Mouse (Mus musculus) limb, embryonic 10.5 days (tissue): ENCODE data around the gene Taar1. TPM values are rescaled to one million over a fixed set of nuclear protein-coding genes. Genes with fewer than 3 reads are reported as not detected.

ENCODE experiments used
- DNase-seq: peaks from one replicate; pipeline ENCODE4 v3.0.0-alpha.2; 2017; ENCODE audit warnings: low spot score
- H3K27ac ChIP-seq: fragments of 300-500 bp; sonication (generic); 2 replicates; pipeline ENCODE4 v1.5.1; 2016; ENCODE audit warnings: mild to moderate bottlenecking
- H3K27me3 ChIP-seq: fragments of 300-500 bp; sonication (generic); 2 replicates; pipeline ENCODE4 v1.6.1; 2016; ENCODE audit warnings: low read depth, mild to moderate bottlenecking; ENCODE audit not compliant: poor library complexity, severe bottlenecking
- H3K36me3 ChIP-seq: fragments of 300-500 bp; sonication (generic); 2 replicates; pipeline ENCODE4 v1.6.1; 2016; ENCODE audit warnings: mild to moderate bottlenecking, moderate library complexity
- H3K4me1 ChIP-seq: fragments of 300-500 bp; sonication (generic); 2 replicates; pipeline ENCODE4 v1.6.1; 2016
- H3K4me3 ChIP-seq: fragments of 300-500 bp; sonication (generic); 2 replicates; pipeline ENCODE4 v1.5.1; 2016; ENCODE audit warnings: mild to moderate bottlenecking, moderate library complexity
- H3K9me3 ChIP-seq: fragments of 300-500 bp; sonication (generic); replicated peaks from 2 replicates; pipeline ENCODE4 v1.6.1; 2016; ENCODE audit warnings: mild to moderate bottlenecking
- WGBS: fragments of 180-500 bp; shearing (Covaris S2); methylation state at CpG from one replicate; pipeline ENCODE4 v1.1.7; 2016; 5-methylcytosine and 5-hydroxymethylcytosine counted together
- polyA plus RNA-seq: library from polyadenylated mRNA; unstranded; fragments of >200 nt; fragmentation: Nextera tagmentation; extraction: Ambion mirVana; gene quantifications from 2 replicates; pipeline ENCODE4 v1.2.1, GENCODE M21; 2016

Gene Taar1
- polyA plus RNA-seq = not detected in 2 replicates

DNA sequence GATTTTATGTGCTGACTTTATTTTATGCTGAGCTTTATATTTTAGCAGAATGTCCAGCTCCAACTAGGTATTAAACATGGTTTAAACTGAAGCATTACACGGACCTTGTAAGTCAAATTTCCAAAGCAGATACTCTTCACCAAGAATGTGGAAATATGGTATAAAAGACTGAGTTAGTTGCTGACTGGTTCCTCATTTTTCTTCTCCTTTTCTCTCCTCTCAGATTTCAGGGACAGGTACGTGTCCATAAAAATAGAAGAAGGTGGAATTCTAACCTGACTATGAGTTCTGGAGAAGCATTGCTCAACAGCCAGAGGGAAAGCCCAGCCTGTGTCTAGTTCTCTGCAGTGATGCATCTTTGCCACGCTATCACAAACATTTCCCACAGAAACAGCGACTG, at the start of gene Taar1:
Gene Taar1 (plus strand): TSS at position 301 of the 400 bp plus-strand sequence.
- Histone ChIP-seq H3K4me3 (no peak within 1 kb of the TSS), H3K4me1 (no peaks in the 10 kb centered on the region), H3K27me3 (no peaks in the 10 kb centered on the region), H3K36me3 (no peaks in the 10 kb centered on the region), H3K27ac (no peak within 1 kb of the TSS), H3K9me3 (no peaks in the 10 kb centered on the region)
- 87% methylated on average over 4 of the region's 4 CpGs for WGBS
- no peak for DNase-seq

DNA sequence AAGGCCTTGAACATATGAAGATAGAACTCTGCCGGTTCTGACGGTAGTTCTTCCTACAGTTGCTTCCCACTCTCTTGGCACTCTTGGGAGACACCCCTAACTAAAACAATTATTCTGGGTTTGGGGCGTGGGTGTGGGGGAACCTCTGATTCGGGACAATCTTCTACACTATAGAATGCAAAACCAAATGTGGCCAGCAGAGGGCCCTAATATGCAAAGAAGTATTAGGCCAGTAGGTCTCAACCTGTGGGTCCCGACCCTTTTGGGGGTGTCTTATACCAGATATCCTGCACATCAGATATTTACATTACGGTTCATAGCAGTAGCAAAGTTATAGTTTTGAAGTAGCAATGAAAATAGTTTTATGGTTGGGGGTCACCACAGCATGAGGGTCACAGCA, 39.5 kb upstream of the Taar1 start:
- Histone ChIP-seq H3K27ac (no peak overlapping the region), H3K9me3 (no peaks in the 10 kb centered on the region), H3K36me3 (no peaks in the 10 kb centered on the region), H3K4me3 (no peak overlapping the region), H3K4me1 (no peaks in the 10 kb centered on the region), H3K27me3 (no peaks in the 10 kb centered on the region)
- DNase-seq = no peak
- 93% methylated on average over 6 of the region's 6 CpGs for WGBS

DNA sequence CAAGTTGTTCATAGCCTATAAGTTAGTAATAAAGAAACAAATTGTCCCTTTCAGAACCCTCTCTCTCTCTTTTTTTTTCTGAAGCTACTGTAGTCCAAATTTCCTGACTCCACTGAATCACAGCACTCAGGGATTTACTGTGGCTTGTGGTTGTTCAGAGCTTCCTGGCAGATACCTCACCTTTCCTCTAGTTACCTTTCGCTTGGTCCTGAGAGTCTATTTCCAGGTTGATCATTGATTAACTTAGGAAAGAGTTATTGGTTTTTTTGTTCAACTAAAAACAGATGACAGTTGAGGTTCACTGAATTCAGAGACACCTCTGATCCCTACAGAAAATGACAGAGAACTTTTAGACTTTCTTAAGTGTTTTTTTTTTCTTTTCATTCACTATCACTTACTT, 35.2 kb upstream of the Taar1 start:
- Histone ChIP-seq H3K36me3 (no peaks in the 10 kb centered on the region), H3K4me1 (no peaks in the 10 kb centered on the region), H3K27me3 (no peaks in the 10 kb centered on the region), H3K27ac (no peak overlapping the region), H3K4me3 (no peak overlapping the region), H3K9me3 (no peaks in the 10 kb centered on the region)
- no peak for DNase-seq
- 92% methylated on average over 1 of the region's 1 CpGs for WGBS

DNA sequence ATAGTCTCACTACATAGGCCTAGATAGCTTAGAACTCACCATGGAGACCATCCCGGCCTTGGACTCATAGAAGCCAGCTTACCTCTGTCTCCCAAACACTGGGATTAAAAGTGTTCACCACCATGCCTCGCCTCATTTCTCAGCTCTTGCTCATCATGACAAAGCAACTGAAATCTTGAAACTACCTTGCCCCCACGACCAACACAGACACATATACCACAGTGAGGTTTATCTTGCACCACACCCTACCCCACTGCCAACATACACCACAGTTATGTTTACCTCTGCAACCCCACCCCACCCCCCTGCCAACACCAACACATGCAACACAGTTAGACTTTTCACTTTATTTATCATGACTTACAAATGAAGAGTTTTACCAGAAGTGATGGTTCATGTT, 34.1 kb upstream of the Taar1 start:
- no peaks in the 10 kb centered on the region for H3K4me1 ChIP-seq
- 91% methylated on average over 3 of the region's 3 CpGs for WGBS
- no peaks in the 10 kb centered on the region for H3K27me3 ChIP-seq
- no peak for DNase-seq
- no peaks in the 10 kb centered on the region for H3K9me3 ChIP-seq
- H3K36me3 ChIP-seq = no peaks in the 10 kb centered on the region
- H3K4me3 ChIP-seq = no peak overlapping the region
- H3K27ac ChIP-seq = no peak overlapping the region

DNA sequence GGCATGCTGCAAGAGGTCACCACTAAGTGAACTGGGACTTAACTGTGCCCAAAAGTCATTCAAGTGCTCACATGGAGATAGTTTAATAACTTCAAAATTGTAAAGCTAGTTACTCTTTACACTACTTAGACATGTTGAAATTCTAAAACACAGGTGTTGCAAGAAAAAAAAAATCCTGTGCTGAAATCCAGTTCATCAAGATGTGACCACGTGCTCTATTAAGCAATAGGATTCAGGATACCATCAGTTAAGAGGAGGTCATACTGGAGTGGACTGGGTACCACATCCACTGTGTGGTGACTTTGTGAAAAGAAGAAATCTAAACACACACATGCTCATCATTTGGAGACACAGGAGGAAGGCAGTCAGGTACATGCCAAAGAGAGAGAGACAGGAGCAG, 27.2 kb upstream of the Taar1 start:
- H3K36me3 ChIP-seq = no peaks in the 10 kb centered on the region
- no peaks in the 10 kb centered on the region for H3K9me3 ChIP-seq
- no peak for DNase-seq
- WGBS = 91% methylated on average over 1 of the region's 1 CpGs
- H3K27me3 ChIP-seq = no peaks in the 10 kb centered on the region
- no peak overlapping the region for H3K4me3 ChIP-seq
- H3K27ac ChIP-seq = no peak overlapping the region
- H3K4me1 ChIP-seq = peaks cover 6% of the 10 kb centered on the region; the same call in 1 of the 2 replicates

DNA sequence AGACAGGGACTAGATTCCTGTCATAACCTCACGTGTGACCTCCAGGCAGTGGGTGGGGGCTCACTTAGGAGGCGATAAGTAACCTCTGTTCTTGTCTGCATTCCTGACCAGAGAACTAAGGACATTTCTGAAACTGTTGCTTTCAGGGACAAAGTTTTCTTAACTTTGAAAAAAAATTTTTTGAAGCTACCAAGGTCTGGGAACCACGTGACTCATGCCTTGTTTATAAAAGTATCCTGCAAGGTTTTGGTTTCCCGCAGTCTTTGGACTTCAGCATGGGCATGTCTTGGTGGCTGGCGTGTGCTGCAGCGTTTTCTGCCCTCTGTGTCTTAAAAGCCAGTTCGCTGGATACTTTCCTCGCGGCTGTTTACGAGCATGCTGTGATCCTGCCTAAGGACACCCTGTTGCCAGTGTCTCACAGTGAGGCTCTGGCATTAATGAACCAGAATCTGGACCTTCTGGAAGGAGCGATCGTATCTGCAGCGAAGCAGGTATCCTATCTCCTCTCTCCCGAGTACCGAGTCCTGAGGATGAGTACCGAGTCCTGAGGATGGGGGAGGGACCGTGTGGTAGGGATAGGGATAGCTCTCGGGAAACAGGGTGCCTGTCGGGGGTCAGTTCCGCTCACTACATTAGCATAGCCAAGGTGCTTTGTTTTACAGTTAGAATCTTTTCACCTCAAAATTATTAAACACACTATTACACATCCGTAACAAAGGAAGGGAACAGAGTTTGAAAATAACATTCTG, 25.4 kb upstream of the Taar1 start, which contains the start of gene Vnn1:
Gene Vnn1 (plus strand): TSS at position 88 of the 749 bp plus-strand sequence.
- H3K36me3 ChIP-seq = no peaks in the 10 kb centered on the region
- peak within 1 kb of the TSS; percentile 42 for H3K4me3 ChIP-seq
- DNase-seq = no peak
- H3K9me3 ChIP-seq = no peaks in the 10 kb centered on the region
- 33% methylated on average over 21 of the region's 21 CpGs for WGBS
- H3K4me1 ChIP-seq = peaks cover 6% of the 10 kb centered on the region; the same call in 1 of the 2 replicates
- no peak within 1 kb of the TSS for H3K27ac ChIP-seq
- H3K27me3 ChIP-seq = no peaks in the 10 kb centered on the region

DNA sequence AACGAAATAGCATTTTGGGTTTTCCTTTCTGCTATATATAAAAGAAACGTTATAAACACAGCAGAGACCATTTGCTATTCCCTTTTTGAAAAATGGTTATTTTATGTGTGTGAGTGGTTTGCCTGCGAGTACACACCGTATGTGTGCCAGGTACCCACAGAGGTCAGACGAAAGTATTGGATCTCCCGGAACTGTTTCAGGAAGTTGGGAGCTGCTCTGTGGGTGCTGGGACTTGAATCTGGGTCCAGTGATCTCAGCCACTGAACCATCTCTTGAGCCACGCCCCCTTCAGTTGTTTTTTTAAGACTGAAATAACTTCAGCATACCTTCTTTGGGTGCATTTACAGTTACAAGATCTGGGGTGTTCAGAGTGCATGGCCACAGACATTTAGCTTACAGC, 24.8 kb upstream of the Taar1 start:
- WGBS = 84% methylated on average over 7 of the region's 7 CpGs
- H3K36me3 ChIP-seq = no peaks in the 10 kb centered on the region

DNA sequence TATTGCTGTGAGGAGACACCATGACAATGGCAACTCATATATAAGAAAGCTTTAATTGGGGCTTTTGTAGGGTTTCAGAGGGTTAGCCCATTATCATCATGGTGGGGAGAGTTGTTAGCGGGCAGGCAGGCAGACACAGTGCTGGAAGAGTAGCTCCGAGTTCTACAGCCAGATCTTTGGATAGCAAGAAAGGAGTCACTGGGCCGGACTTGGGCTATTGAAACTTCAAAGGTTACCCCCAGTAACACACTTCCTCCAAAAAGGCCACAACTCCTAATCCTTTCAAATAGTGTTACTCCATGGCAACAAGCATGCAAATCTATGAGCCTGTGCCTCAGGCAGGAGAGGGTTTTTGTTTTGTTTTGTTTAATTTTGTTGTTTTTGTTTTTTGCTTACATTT, 19.0 kb upstream of the Taar1 start:
- no peak overlapping the region for H3K4me3 ChIP-seq
- DNase-seq = no peak
- no peaks in the 10 kb centered on the region for H3K36me3 ChIP-seq
- H3K27me3 ChIP-seq = no peaks in the 10 kb centered on the region
- H3K9me3 ChIP-seq = no peaks in the 10 kb centered on the region
- 86% methylated on average over 3 of the region's 3 CpGs for WGBS
- no peak overlapping the region for H3K27ac ChIP-seq
- no peaks in the 10 kb centered on the region for H3K4me1 ChIP-seq

More for the DNA sequence above, 24.8 kb upstream of the Taar1 start:
- Histone ChIP-seq H3K9me3 (no peaks in the 10 kb centered on the region), H3K4me1 (peaks cover 6% of the 10 kb centered on the region; the same call in 1 of the 2 replicates), H3K27ac (no peak overlapping the region), H3K27me3 (no peaks in the 10 kb centered on the region), H3K4me3 (no peak overlapping the region)
- DNase-seq = no peak

DNA sequence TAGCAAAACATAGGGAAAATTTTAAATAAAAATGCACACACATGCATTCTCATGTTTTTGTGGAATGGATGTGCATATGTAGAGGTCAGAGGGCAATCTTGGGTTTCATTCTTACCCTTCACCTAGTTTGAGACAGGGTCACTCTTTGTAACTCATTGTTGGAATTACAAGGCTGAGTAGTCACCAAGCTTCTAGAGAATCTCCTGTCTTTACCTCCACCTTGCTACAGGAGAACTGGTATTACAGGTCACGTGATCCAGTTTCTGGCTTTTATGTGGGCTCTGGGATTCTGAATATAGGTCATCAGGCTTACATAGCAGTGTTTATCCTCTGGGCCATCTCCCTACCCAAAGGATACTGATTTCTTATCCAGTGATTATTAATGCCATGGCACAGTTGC, 14.5 kb upstream of the Taar1 start:
- Histone ChIP-seq H3K9me3 (no peaks in the 10 kb centered on the region), H3K4me1 (no peaks in the 10 kb centered on the region), H3K27ac (no peak overlapping the region), H3K36me3 (no peaks in the 10 kb centered on the region), H3K27me3 (no peaks in the 10 kb centered on the region), H3K4me3 (no peak overlapping the region)
- WGBS = 94% methylated on average over 1 of the region's 1 CpGs
- no peak for DNase-seq

DNA sequence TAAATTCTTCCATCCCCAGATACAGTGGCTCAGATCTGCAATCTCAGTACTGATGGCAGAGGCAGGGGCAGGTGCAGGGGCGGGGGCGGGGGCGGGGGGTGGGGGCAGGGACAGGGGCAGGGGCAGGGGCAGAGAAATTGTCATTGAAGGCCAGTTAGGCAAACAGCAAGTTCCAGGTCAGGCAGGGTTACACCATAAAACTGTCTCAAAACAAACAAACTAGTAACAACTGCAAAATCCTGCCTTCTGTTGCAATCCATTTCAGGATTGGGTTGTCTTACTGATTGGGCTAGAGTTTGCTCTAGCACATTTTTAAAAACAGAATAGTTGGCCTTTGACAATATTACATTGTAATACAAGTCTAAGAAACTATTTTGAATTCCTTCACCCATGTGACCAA, 2.3 kb downstream of the Taar1 start:
- Histone ChIP-seq H3K36me3 (no peaks in the 10 kb centered on the region), H3K27me3 (no peaks in the 10 kb centered on the region)
- 62% methylated on average over 3 of the region's 3 CpGs for WGBS

DNA sequence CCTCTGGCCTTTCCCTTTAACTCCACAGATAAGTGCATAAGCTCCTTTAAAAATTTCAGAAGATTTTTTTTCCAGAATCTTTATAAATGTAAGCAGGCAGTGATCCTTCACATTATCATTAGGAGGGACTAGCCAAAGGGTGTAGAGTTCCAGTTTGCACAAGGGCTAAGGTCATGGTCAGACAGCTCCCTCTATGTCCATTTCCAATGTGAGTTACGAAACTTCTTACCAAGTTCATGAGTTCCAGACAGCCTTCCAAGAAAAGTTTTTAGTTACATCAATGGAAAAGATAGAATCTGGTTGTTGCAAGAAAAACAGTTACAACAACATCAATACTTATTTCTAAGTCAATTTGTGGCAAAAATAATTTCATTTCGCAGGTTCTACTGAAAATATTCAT, 3.8 kb downstream of the Taar1 start:
- no peak for DNase-seq
- H3K9me3 ChIP-seq = no peaks in the 10 kb centered on the region
- H3K27me3 ChIP-seq = no peaks in the 10 kb centered on the region
- H3K36me3 ChIP-seq = no peaks in the 10 kb centered on the region
- no peaks in the 10 kb centered on the region for H3K4me1 ChIP-seq
- no peak overlapping the region for H3K4me3 ChIP-seq
- H3K27ac ChIP-seq = no peak overlapping the region
- 89% methylated on average over 2 of the region's 2 CpGs for WGBS

More for the DNA sequence above, 2.3 kb downstream of the Taar1 start:
- Histone ChIP-seq H3K27ac (no peak overlapping the region), H3K9me3 (no peaks in the 10 kb centered on the region), H3K4me1 (no peaks in the 10 kb centered on the region), H3K4me3 (no peak overlapping the region)
- DNase-seq = no peak

DNA sequence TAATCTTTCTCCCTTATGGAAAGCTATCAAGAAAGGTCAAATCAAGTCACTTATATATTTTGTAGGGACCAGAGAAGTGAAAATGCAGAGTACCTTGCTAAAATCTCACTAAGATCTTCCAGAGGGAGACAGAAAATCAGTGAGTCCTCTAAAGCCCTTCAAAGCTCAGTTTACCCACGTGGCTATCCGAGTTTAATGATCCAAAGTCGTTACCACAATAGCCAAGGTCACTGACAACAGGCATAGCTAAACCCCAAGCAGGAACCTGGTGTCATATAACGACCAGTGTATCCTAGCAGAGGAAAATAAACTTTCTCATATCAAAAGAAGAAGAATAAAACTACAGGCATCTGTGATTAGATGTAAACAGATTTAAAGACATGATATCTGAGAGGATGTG, 17.5 kb downstream of the Taar1 start:
- 36% methylated on average over 4 of the region's 4 CpGs for WGBS
- no peaks in the 10 kb centered on the region for H3K27me3 ChIP-seq
- no peaks in the 10 kb centered on the region for H3K4me1 ChIP-seq
- DNase-seq = no peak
- H3K4me3 ChIP-seq = no peak overlapping the region
- no peak overlapping the region for H3K27ac ChIP-seq
- H3K9me3 ChIP-seq = no peaks in the 10 kb centered on the region
- no peaks in the 10 kb centered on the region for H3K36me3 ChIP-seq

DNA sequence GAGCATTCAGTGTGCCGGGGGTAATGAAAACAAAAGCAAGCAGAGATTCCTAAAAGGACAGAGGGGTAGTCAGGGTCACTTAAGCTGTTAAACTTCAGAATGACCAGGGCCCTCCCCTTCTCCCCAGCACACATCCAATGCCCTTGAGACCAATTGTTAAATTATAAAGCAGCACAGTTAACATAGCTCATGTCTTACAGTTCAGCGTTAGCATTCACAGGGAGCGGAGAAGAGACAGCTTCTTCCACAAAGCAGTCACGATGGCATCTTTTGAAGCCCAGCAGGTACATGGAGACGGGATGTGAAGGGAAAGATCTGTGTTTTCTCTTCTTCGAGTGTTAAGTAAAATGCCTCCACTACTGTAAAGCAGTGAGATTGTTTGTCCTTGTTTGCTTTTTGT, 18.2 kb downstream of the Taar1 start, which contains the start of gene Taar2:
Gene Taar2 (plus strand): TSS at position 261 of the 400 bp plus-strand sequence.
- Histone ChIP-seq H3K9me3 (no peaks in the 10 kb centered on the region), H3K4me3 (no peak within 1 kb of the TSS), H3K27ac (no peak within 1 kb of the TSS), H3K4me1 (no peaks in the 10 kb centered on the region), H3K36me3 (no peaks in the 10 kb centered on the region), H3K27me3 (no peaks in the 10 kb centered on the region)
- no peak for DNase-seq
- WGBS = 68% methylated on average over 6 of the region's 6 CpGs

DNA sequence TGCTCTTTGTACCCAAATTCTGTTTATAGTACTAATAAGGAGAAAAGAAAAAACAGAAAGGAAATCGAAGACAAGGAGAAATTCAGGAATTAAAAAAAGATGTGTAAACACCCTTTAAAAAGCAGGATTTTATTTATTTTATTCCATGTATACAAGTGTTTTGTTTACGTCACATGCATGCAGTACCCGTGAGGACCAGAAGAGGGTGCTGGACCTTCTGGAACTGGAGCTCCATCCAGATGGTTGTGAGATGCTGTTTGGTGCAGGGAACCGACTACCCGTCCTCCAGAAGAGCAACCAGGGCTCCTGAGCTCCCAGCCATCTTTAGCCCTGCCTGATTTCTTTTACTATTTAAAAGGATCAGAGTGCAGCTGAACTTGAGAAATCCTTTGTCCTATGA, 22.3 kb downstream of the Taar1 start:
- Histone ChIP-seq H3K9me3 (no peaks in the 10 kb centered on the region), H3K4me3 (no peak overlapping the region), H3K36me3 (no peaks in the 10 kb centered on the region), H3K4me1 (no peaks in the 10 kb centered on the region), H3K27me3 (no peaks in the 10 kb centered on the region), H3K27ac (no peak overlapping the region)
- WGBS = 83% methylated on average over 5 of the region's 5 CpGs
- DNase-seq = no peak
